Mouse (Mus musculus): ENCODE measurements around the gene Spaca1. TPM values are rescaled to one million over a fixed set of nuclear protein-coding genes. Genes with fewer than 3 reads are reported as not detected.
"Not testable (repeated sequence)": the region's sequence is repeated elsewhere in the genome, so short reads cannot be mapped to it uniquely, and the experiment has no call there.

Gene Spaca1
- not detected for total RNA-seq (2021)
- long read RNA-seq, result 0 reads

DNA sequence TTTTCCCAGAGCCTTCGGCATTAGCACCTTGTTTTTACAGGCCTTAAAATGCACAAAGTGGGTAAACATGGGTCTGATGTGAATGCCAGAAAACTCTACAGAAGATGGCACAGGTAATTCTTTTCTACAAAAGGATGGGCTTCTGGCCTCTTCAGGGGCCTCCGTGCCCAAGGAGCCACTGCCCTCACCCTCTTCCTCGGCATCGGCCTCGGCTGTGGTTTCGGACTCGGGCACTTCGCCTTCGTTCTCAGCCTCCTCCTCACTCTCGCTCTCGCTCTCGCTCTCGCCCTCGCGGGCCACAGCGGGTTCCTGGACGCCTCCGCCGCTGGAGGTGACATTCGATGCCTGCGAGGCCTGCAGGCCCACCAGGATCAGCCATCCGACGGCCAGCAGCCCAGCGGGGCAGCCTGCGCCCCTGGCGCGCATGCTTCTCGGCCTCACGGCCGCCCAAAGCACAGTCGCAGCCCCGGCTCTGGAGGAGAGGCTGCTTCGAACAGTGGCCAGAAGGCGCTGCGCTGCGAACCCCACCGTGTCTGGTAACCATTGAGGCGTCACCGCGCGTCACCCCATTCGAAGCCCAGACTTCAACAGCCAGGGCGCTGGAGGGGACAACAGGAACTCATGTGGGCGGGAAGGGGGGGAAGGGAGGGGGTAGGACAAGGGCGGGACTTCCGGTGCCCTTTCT lies at the start of gene Spaca1:
Gene Spaca1 (minus strand): TSS at position 621 of the 685 bp plus-strand sequence.
- no peak for DNase-seq (ENCODE audit: low spot score in 2 of 2)

DNA sequence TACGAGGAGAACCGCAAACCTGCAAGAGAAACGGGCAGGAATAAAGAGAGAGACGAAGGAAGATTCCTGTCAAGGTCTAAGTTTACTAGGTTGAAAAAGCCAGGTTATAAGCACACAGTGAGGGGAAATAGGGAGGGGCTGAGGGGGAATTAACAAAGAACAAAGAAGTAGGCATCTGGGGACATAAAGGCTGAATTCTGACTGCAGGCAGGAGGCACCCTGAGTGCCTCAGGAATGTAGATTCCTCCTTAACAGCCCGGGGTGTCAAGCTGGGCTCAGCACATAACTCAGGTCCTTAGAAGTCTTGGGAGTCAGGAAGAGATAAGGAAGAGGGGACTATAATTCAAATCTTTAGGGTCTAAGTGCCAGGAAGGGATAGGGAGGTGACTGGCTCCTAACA lies 37.3 kb upstream of the Spaca1 start:
- DNase-seq (ENCODE audit: low spot score in 2 of 2), result not testable (repeated sequence)

- no peak for DNase-seq (ENCODE audit: low spot score in 2 of 2)
These were observed 31.1 kb upstream of the Spaca1 start for GRCm38 (mm10) chr4:34081064-34081463.

- DNase-seq (ENCODE audit: low spot score in 2 of 2), result no peak
These were observed 19.0 kb upstream of the Spaca1 start for GRCm38 (mm10) chr4:34069002-34069401.

DNA sequence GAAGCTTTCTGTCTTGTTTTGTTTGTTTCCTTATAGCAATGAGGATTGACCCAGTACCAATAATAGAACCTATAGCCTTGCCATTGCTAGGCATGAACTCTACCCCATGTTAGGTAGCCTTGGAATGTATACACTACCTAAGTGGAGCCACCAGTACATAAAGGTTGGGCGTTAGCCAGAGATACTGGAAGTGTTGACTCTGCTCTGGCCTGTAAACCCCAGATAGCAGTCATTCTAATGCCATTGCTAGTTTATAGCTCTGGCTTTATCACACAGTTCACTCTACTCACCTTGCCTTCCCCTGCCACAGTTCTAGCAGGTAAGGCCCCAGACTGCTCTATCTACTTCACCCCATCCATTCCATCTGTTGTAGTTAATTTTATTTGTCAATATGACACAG lies 8.3 kb upstream of the Spaca1 start:
- DNase-seq (ENCODE audit: low spot score in 2 of 2), result no peak

GRCm38 (mm10) chr4:34026771-34027170 lies 23.2 kb downstream of the Spaca1 start:
- no peak for DNase-seq (ENCODE audit: low spot score in 2 of 2)

DNA sequence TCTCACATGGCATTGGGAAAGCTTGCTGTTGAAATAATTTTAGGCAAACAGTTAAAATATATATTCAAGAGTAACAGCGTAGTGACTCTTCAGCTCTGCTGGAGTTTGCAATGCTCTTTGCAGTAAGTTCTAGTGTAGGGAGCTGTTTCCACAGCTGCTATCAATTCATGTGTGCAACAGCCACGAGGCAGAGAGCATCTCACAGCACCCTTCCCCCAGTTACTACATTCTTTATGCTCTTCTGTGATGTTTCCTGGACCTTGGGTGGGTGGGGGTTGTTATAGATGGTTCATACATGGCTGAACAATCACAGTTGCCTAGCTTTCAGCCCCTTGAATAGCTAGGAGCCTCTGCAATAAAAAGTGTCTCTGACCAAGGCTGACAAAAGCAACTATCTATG lies 28.5 kb downstream of the Spaca1 start:
- no peak for DNase-seq (ENCODE audit: low spot score in 2 of 2)

GRCm38 (mm10) chr4:33996382-33996781 lies 53.6 kb downstream of the Spaca1 start:
- no peak for DNase-seq (ENCODE audit: low spot score in 2 of 2)

DNA sequence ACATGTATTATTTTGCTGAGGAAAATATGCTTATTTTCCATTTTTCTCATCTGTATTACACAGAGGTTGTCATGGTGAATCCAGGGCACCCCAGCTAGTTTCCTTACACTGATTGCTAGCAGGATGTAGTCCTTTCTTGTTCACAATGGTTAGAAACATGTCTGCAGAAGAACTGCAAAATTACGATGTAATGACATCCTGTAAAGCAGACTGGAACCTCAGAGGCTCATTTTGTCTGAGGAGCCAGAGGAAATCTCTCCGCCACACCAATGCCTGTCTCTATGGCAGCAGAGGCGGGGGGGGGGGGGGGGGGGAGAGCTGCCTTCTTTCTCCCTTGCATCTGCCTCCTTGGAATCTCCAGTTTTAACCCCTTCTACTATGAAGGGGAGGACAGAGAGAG lies 57.3 kb downstream of the Spaca1 start:
- no peak for DNase-seq (ENCODE audit: low spot score in 2 of 2)

DNA sequence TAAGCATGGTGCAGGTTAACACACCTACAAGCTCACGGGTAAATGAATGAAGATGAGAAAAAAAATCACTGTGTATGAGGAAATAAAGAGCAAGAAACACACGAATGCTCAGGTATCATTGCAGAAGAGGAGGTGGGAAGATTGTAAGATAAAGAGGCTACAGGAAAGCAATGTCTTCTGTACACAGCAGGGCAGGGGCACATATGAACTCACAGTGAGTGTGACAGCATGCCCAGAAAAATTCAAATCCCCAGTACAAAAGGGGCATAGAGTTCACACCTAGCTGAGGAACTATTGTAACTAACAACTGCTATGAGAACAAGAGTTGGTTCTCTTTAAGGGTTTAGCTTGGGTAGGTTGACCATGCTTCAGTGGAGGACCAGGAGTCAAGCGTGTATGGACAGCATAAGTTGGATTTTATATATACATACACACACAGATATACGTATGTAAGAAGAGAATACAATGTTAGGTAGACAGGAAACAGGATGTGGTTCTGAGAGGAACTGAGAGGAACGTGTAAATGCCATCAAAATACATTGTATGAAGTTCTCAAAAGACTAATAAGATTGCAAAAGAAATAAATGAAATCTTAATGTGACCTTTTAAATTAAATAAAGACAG lies 61.4 kb downstream of the Spaca1 start:
- no peak for DNase-seq (ENCODE audit: low spot score in 2 of 2)

Other genes with a start within 250 kb of the Spaca1 start
- gene Cnr1, start 125.6 kb downstream of the Spaca1 start, total RNA-seq (2021), result 100 to 1,000 TPM; 173 to 179 TPM